Mouse (Mus musculus) Patski (cell line): Measurements from ENCODE around the gene Sucla2. TPM values are rescaled to one million over a fixed set of nuclear protein-coding genes. Genes with fewer than 3 reads are reported as not detected.
A peak's percentile ranks its signal among the peaks of the same experiment; 100 is the strongest.
"Not testable (repeated sequence)": the region's sequence is repeated elsewhere in the genome, so short reads cannot be mapped to it uniquely, and the experiment has no call there.

Source experiments
- ATAC-seq: fragments of 100-300 bp; one replicate; pipeline ENCODE4 v1.8.0; 2021
- CTCF ChIA-PET: fragments of 350-600 bp; sonication (Branson Sonifier 250); formaldehyde crosslinking; loops from one replicate; lab custom pipeline; 2022; ENCODE audit warnings: inconsistent platforms; lab: Charles Lee
- POLR2A ChIA-PET: fragments of 350-600 bp; sonication (Branson Sonifier 250); formaldehyde crosslinking; loops from one replicate; lab custom pipeline; 2022; ENCODE audit warnings: antibody characterized with exemption, inconsistent platforms; lab: Charles Lee
- DNase-seq: peaks from one replicate; pipeline ENCODE4 v3.0.0-alpha.2; 2011; ENCODE audit warnings: low read depth, low spot score
- H3K27me3 ChIP-seq: fragments of 371-371 bp; one replicate; pipeline ENCODE4 v1.5.1; 2021
- CTCF ChIP-seq: fragments of 100-300 bp; IDR thresholded peaks from one replicate; pipeline ENCODE4 v1.5.1; 2021
- in situ Hi-C: fragments of 300-500 bp; cut with MboI; formaldehyde crosslinking; loops from 3 replicates; pipeline ENCODE4 v1.11.1; 2018; ENCODE audit warnings: low pct_unique_long_range_greater_than_20kb, mixed read lengths
- polyA plus RNA-seq: library from polyadenylated mRNA; unstranded; gene quantifications from one replicate; pipeline ENCODE4 v1.2.3, GENCODE M21; 2021

The Sucla2 gene
- polyA plus RNA-seq, 1 experiment from 2014 or later = 181 TPM

- no peak for TF ChIP-seq CTCF
- ATAC-seq (no peak), DNase-seq (no peak)
- ChIA-PET CTCF (no interaction called here), POLR2A (no interaction called here)
- peaks cover 4% of the 10 kb centered on the region for H3K27me3 ChIP-seq
- in situ Hi-C loops = no loop called here
Measured at GRCm38 (mm10) chr14:73550732-73551131, 25.6 kb downstream of the Sucla2 start.

GRCm38 (mm10) chr14:73551164-73551563 is 26.0 kb downstream of the Sucla2 start:
- TF ChIP-seq CTCF = no peak
- CTCF ChIA-PET = no interaction called here
- in situ Hi-C loops = no loop called here
- H3K27me3 ChIP-seq = peaks cover 4% of the 10 kb centered on the region
- no peak for ATAC-seq
- POLR2A ChIA-PET = no interaction called here
- no peak for DNase-seq

GRCm38 (mm10) chr14:73552341-73553121 is 27.4 kb downstream of the Sucla2 start:
- POLR2A ChIA-PET = no interaction called here
- ATAC-seq (peak; percentile 92), DNase-seq (peak; percentile 48)
- no peak for TF ChIP-seq CTCF
- in situ Hi-C loops = no loop called here
- H3K27me3 ChIP-seq = peaks cover 4% of the 10 kb centered on the region
- CTCF ChIA-PET = interaction anchor here (1.2 kb wide), 1 partner anchor 27 kb away, joined by 4 read pairs; the partner anchor contains the start of gene Sucla2

GRCm38 (mm10) chr14:73553122-73553696 is 28.1 kb downstream of the Sucla2 start:
- in situ Hi-C loops = no loop called here
- no peaks in the 10 kb centered on the region for H3K27me3 ChIP-seq
- ChIA-PET POLR2A (interaction anchor here (0.6 kb wide), 1 partner anchor 636 kb away, joined by 5 read pairs; no protein-coding TSS in a partner anchor), CTCF (interaction anchor here (1.2 kb wide), 1 partner anchor 28 kb away, joined by 4 read pairs; the partner anchor contains the start of gene Sucla2)
- DNase-seq = no peak
- no peak for TF ChIP-seq CTCF
- ATAC-seq = peak; percentile 53

- H3K27me3 ChIP-seq, ATAC-seq, in situ Hi-C loops, DNase-seq, POLR2A ChIA-PET: not testable (repeated sequence)
- CTCF ChIA-PET = interaction anchor here (1.2 kb wide), 1 partner anchor 10 kb away, joined by 3 read pairs; no protein-coding TSS in a partner anchor
Measured at GRCm38 (mm10) chr14:73569831-73570230, 44.7 kb downstream of the Sucla2 start.

GRCm38 (mm10) chr14:73571143-73571542 is 46.0 kb downstream of the Sucla2 start:
- ATAC-seq = no peak
- CTCF ChIA-PET = no interaction called here
- H3K27me3 ChIP-seq = no peaks in the 10 kb centered on the region
- POLR2A ChIA-PET = no interaction called here
- TF ChIP-seq CTCF = no peak
- DNase-seq = no peak
- in situ Hi-C loops = no loop called here

- in situ Hi-C loops = no loop called here
- no peak for DNase-seq
- ChIA-PET CTCF (no interaction called here), POLR2A (no interaction called here)
- no peaks in the 10 kb centered on the region for H3K27me3 ChIP-seq
- no peak for ATAC-seq
- TF ChIP-seq CTCF = no peak
Measured at GRCm38 (mm10) chr14:73574053-73574452, 48.9 kb downstream of the Sucla2 start.

GRCm38 (mm10) chr14:73576336-73576735 is 51.2 kb downstream of the Sucla2 start:
- no peak for TF ChIP-seq CTCF
- no peak for DNase-seq
- H3K27me3 ChIP-seq = no peaks in the 10 kb centered on the region
- ChIA-PET CTCF (no interaction called here), POLR2A (no interaction called here)
- in situ Hi-C loops = no loop called here
- no peak for ATAC-seq

- H3K27me3 ChIP-seq = no peaks in the 10 kb centered on the region
- ATAC-seq (no peak), DNase-seq (no peak)
- CTCF ChIA-PET = no interaction called here
- in situ Hi-C loops = no loop called here
- POLR2A ChIA-PET = interaction anchor here (1.5 kb wide), 1 partner anchor 10 kb away, joined by 3 read pairs; no protein-coding TSS in a partner anchor
- TF ChIP-seq CTCF = peak; percentile 61
Measured at GRCm38 (mm10) chr14:73588080-73588479, 63.0 kb downstream of the Sucla2 start.

GRCm38 (mm10) chr14:73592166-73592565 is 67.0 kb downstream of the Sucla2 start:
- no peaks in the 10 kb centered on the region for H3K27me3 ChIP-seq
- in situ Hi-C loops = no loop called here
- no peak for TF ChIP-seq CTCF
- ChIA-PET CTCF (no interaction called here), POLR2A (no interaction called here)
- ATAC-seq = no peak
- DNase-seq = no peak

GRCm38 (mm10) chr14:73599720-73600119 is 74.6 kb downstream of the Sucla2 start:
- POLR2A ChIA-PET = no interaction called here
- ATAC-seq (no peak), DNase-seq (no peak)
- TF ChIP-seq CTCF = no peak
- in situ Hi-C loops = no loop called here
- no peaks in the 10 kb centered on the region for H3K27me3 ChIP-seq
- CTCF ChIA-PET = no interaction called here
